Mouse (Mus musculus) lung, postnatal 36 days (tissue): ENCODE measurements around the gene Gm38394.

ENCODE experiments used
- DNase-seq: peaks from one replicate; pipeline ENCODE4 v3.0.0; 2022; ENCODE audit warnings: mixed read lengths

The Gm38394 gene

DNA sequence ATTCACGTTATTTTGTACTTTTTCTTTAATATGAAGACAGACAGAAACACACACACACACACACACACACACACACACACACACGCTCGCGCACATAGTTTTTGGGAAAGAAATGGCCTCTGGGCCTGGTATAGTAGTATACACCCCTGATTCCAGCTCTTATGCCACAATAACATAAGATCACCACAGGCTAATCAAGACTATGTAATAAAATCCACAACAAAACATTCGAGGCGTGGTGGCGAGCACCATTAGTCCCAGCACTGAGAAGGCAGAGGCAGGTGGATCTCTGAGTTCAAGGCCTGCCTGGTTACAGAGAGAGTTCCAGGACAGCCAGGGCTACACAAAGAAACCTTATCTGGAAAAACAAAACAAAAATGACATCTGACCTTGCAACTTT, 1.8 kb upstream of the Gm38394 start:
- DNase-seq: no peak

DNA sequence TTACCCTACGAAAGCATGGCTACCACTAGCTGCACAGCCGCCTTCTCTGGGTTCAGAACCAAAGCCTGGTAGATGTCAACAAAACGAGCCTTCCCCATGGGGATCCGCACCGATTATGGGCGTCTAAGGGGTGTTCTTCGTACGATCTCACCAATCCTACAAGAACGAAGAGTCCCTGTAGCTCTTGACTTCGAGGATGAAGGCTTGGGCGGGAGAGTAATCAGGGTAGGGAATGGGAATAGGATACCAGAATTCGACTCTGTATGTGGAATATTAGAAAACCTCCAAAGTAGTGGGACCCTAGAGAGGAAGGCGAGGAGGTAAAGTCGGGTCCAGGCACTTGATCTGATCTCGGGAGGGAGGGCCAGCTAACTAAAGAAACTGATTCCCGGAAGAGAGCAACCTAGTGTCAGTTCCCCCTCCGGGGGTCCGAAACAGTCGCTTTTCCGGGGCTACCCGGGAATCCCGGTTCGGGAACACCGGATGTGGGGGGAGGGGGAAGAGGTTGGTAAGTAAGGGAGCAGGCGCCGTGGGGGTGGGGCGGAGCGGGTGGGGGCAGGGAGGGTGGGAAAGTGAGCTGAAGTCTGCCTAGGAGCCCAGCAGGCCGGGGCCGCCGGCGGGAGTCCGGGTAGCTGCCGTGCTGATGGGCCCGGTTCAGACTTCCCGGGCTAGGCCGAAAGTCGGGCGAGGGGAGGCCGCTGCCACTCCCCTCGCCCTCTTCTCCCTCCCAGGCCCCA, 484 bp downstream of the Gm38394 start, which contains the start of gene Zbed6:
Gene Zbed6, minus strand, starts transcription at position 420 of the 737 bp plus-strand sequence.
- peak; percentile 84 for DNase-seq

DNA sequence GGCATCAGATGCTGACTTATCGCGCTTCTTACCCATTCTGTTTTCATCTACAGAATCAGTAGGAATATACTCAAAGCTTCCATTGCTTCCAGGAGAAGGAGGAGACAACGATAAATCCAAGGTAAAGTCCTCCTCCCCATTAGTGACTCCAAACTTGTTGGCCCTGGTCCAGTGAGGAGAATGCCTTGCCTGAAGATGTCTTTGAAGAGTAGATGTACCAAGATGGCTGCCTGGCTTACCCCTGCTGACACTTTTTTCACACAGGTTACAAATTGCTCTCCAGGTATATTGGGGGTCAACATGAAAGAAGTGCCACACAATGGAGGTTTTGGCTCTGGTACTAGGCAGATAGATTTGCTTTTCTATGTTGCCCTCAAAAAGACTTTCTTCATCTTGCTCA, 2.2 kb downstream of the Gm38394 start:
- no peak for DNase-seq

DNA sequence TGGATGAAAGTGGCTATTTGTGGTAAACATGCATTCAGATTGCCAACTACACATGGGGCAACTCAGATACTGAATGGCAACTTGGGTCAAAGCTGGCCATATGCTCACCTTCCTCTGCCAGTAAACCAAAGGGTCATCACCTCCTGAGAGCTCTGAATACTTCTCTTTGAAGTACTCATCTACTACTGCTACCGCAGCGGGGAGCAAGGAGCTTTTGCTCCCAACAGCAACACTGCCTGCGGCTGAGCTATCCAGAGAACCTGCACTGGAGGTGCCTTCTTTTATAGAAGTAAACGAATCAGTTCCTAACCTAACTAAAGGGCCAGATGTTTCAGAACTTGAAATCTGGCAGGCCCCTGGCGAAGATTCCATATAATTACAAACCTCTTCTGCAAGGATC, 4.3 kb downstream of the Gm38394 start:
- DNase-seq: no peak

DNA sequence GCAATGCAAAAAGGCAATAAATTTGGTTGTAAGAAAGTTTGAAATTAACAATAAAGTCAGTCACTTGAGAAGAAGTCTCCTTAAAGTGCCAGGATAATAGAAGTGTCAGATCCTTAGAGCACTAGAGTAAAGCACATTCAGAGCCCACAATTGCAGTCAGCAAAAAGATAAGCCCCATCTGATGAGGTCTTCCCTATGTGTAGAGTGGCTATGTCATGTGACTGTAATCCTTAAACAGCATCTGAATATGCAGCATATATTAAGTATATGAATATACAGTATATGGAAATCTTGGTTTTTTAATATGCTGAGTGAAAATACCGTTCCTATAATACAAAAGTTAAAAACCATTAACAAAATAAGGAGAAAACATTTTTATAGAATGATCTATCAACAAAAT, 8.1 kb downstream of the Gm38394 start:
- DNase-seq: no peak

DNA sequence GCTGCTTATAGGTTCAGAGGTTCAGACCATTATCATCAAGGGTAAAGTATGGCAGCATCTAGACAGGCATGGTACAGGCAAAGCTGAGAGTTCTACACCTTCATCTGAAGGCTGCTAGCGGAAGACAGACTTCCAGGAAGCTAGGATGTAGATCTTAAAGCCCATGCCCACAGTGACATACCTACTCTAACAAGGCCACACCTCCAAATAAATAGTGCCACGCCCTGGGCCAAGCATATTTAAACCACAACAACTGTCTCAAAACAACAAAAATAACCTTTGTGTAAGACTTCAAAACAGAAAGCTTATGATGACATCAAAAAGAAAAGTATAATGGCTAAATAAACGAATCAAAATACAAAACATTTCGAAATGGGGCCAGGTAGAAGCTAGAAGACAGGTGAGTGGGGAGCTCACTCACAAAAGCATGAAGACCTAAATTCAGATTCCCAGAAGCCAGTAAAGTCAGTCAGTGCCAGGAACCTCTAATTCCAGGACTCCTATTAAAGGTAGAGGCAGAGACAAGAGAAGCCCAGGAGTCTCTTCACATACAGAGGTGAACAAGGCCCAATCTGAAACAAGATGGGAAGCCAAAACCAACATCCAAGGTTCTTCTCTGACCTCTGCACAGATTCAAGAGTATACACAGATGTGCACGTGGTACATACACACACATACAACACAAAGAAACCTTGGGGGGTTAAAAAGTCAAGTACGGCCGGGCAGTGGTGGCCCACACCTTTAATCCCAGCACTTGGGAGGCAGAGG, 10.6 kb downstream of the Gm38394 start:
- no peak for DNase-seq

DNA sequence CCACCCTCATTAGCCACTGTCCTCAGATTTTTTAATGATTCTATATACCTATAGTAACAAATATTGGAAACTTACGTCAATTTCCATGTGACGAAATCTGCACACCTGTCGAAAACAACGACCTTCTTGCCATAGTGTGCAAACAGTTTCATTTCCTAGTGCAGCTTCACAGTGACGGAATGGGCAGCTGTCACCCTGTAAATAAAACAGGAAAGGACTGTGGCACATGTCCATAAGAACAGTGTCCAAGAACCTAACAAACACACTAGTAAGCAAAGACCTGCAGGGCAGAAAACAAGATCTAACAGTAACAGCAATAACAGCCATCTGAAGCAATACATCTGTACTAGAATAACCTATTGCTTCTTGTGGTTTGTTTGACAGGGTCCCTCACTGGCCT, 15.5 kb downstream of the Gm38394 start:
- DNase-seq: no peak

DNA sequence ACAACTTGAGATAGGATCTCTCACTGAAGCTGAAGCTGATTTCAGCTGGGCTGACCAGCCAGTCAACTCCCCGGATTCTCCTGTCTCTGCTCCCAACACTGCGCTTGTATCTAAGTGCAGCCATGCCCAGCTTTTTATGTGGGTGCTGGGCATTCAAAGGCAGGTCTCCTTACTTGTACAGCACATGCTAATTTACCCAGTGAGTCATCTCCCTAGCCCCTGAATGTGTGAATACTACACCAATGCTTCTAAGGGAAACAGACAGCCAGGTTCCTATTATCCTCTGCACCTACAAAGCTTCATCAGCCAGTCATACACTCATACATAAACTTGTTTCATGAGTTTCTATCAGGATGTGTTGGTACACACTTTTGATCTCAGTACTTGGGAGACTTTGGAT, 20.0 kb downstream of the Gm38394 start:
- no peak for DNase-seq

DNA sequence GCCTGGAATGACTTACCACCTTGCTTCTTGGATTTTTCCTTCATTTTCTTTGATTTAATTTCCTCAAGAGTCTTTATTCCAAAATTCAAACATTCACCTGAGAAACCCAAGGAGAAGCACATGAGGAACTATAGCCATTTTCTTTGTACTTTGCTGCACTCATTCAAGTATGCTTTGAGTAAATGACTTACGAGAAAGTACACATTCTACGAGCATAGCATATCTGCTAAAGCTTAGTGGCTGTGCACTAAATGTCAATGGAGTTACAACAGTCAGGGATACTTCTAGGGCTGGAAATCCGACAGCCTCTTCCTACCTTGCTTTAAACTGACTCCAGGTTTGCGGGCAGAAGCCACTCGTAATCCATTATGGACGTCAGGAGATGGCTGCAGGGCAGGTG, 22.6 kb downstream of the Gm38394 start:
- DNase-seq: no peak

DNA sequence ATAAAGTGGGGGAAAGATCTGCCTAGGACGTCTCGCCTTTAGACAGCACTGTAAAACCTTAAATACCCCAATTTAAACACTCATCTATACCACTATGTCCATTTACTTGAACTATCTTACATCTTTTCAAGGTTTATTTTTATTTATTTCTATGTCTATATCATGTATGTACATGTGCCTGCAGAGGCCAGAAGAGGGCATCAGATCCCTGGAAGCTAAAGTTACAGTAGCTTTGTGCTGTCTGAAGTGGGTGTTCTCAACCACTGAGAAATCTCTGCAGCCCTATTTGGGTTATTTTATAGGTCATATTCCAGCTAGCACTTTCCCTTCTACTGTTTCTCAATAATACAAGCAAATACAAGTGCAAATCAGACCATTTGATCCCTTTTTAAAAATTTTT, 28.9 kb downstream of the Gm38394 start:
- DNase-seq: peak; percentile 28

DNA sequence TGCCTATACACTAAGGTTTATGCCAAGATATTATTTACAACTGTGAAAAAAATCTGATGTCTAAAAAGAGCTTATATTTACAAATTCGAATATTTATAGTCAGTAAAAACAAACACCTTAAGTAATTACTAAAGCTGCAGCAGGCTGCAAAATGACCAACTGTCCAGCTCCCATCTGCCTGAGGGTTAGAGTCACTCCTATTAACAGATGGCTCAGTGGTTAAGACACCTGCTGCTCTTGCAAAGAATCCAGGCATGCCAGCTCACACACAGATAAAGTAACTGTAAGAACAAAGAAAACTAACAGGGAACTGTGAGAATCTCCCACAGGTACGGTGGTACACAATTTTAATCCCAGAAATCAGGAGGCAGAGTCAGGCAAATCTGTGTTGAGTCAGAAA, 36.1 kb downstream of the Gm38394 start:
- DNase-seq: no peak

DNA sequence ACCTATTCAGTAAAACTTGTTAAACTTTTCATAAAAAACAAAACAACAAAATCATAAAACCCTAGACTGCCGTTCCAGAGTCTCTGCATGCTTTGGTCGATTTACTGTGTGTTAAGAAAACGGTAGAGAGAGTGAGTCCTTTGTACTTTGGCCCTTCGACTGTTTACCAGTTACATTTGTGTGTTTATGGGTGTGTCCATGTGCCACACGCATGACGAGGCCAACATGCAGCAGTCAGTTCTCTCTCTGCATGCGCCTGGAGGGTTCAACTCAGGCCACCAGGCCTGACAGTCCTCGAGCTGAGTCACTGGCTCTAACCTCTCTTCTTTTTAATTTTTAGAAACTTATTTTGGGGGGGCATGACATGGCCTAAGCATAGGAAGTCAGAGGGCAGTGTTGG, 42.8 kb downstream of the Gm38394 start:
- no peak for DNase-seq

DNA sequence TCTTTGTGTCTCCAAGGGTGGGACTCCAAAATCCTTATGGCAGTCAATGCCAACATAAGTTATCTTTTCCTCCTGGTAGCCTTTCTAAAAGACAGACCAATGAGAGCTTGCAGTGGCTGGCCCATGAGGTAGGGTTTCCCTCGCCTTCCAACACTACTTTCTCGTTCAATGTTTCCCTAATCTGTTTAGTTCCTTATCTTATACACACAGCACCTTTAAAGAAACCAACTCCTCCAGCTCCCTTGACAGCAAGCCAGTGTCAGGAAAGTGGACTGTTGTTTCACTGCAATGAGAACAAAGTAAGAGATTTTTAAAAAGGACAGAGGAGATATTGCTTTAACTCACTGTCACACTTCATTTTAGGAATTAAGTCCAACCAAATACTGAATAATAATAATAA, 43.2 kb downstream of the Gm38394 start:
- no peak for DNase-seq

DNA sequence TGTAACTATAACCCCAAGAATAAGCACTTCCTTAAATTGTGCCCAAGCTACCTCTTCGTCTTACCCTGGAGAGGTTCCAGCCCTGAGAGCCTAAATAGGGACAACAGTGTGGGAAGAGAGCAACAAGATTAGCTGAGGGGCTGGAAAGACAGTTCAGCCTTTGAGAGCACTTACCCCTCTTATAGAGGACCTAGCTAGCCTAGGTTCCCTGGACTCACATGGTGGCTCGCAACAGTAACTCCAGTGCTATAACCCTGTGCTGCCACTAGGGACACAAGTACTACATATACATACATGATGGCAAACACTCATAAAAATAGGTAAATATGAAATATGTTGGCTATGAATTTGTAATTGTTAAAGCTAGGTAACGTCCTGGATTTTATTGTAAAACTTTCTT, 47.3 kb downstream of the Gm38394 start:
- DNase-seq: peak; percentile 20

DNA sequence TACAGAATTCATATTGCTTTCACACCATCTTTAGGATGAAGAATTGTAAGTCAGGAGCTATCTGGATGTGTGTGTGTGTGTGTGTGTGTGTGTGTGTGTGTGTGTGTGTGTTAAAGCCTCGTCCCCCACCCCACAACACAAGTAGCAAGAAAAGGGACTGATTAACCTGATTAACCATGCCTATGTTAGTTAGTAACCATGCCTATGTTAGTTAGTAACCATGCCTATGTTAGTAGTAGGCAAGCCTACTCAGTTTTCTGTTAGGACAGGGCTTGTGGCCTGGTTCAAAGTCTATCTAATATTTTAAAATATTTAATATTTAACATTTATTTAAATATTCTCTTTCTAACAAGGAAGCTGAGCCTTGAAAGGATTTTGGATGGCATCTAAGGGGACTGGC, 49.7 kb downstream of the Gm38394 start:
- no peak for DNase-seq

DNA sequence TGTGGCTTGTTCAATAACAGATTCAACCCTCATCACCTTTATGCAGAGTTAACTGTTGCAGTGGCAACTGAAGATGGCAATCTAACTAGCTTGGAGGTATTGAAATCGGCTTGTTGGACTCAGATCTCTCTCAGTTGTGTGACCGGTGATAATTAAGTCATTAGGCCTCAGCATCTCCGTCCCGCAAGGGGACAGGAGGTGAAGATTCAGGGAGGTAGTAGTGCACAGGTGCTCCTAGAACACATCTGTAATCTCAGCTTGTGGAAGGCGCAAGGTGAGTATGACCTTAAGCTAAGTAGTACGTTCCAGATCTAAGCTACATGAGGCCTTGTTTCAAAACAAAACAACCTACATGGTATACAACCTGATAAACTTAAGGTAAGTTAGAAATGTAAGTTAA, 50.5 kb downstream of the Gm38394 start:
- DNase-seq: no peak

DNA sequence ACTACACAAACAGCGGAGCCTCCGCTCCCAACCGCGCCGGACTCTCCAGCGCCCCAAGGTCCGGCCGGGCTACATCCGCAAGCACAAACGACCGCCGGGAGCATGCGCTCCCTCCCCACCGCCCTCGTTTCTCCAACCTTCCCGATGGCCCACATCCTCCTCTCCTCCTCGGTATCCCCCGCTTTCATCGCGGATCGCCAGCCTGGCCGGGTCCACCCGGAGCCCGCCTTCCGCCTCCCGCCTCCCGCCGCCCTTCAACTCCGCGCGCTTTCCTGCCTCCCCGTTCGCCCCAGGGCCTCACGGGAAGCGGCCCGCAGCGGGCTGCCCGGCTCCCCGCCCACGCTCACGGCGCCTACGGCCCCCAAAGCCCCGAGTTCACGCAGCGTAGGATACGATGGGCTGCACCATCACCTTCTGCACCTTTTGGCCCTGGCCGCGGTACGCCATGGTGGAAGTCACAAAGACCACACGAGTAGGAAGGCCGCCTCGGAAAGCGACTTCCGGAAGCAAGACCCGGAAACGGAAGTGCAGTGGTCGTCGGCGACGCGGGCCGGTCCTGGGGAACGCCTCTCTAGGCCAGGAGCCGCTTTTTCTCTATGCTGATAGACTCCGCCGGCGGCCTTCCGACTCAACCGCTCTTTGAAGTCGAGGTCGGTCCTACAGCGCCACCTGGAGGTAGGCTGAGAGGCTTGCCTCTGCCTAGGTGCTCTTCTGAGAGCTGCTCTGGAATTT, 51.2 kb downstream of the Gm38394 start, which contains the start of gene Snrpe:
Gene Snrpe, minus strand, starts transcription at position 521 of the 732 bp plus-strand sequence.
- peak; percentile 97 for DNase-seq

DNA sequence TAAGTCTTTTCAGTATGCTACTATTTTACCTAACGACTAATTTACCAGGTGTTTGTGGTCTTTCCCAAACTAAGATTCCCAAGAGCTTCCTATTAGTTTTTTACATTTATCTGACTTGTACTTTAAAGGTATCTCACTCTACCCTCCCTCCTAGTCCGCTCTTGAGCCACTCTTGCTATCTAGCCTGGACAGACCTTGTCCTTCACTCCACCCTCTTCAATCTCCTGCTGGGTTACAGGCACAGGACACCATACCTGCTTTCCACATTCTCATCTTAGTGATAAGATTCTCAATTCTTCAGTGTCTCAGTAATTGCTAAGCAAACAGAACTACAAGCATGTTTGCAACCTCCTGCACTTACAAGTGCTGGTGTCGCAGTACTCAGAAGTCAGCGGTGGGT, 57.9 kb downstream of the Gm38394 start:
- no peak for DNase-seq

DNA sequence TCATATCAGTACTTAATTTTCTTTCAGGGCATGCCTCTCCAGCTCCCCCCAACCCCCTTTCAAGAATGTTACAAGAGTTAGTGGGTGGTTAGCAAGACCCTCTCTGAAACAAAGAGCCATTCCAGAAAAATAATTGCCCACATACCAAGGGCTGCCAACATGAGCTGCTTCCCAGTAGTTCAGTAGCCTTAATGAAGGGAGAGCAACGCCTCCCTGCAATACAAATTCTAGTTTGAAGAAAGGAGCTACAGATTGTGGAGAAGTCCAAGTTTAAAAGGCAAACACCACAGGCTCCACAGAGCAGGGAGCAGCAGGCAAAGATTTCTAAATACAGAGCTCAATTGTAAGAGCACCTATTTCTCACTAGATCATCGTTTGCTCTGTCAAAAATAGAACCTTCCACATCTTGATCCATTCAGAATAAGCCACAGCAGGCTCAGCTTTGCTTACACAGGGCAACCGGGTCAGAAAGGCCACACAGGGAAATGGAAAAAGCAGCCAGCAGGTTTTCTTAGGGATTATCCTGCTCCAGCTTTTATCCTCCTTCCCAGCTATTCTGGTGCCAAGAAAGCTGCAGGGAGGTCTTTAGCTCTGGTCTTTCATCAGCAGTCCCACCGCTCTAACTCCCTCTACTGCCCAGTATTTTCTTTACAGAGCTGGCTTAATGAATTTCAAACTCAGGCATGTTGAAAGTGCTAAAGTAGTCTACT, 64.7 kb downstream of the Gm38394 start:
- DNase-seq: peak; percentile 16

DNA sequence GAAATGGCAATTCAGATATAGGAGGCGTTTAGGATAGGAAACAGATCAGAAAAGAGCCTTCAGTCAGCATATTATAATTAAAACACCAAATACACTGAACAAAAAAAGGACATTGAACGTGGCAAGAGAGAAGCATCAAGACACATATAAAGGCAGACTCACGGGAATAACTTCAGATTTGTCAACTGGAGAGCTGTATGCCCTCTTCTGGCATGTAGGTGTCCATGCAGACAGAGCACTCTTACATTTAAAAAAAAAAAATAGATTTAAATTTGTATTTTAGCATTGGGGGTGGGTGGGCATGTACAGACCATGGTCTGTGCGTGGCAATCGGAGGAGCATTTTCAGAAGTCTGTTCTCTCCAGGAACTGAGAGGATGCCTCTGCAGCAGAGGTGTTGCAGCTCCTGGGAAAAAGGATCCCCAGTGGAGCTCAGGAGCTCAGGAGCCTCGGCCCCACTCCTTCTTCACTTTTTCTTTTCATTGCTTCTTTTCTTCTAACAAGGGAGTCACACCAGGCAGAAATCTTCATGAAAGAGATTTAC, 75.1 kb downstream of the Gm38394 start:
- DNase-seq: no peak

DNA sequence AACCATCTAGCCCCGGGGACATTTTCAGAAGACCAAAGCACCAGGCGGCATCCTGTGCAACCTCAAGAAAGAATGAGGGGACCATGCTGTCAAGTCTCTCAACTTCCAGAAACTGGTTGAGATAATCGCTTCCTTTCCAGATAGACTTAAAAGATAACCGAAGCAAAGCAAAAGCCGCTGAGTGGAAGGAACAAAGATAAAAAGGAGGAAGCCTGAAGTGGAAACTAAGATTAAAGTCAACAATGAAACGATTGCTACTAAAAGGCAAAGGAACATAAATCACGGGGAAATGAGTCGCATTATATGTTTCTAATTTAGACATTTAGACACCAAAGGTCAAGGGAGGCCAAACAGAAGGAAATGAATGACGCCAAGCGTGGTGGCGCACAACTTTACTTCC, 89.8 kb downstream of the Gm38394 start:
- peak; percentile 3 for DNase-seq
